Mouse (Mus musculus): Measurements from ENCODE around the gene Zfp367.

Zfp367 gene

DNA sequence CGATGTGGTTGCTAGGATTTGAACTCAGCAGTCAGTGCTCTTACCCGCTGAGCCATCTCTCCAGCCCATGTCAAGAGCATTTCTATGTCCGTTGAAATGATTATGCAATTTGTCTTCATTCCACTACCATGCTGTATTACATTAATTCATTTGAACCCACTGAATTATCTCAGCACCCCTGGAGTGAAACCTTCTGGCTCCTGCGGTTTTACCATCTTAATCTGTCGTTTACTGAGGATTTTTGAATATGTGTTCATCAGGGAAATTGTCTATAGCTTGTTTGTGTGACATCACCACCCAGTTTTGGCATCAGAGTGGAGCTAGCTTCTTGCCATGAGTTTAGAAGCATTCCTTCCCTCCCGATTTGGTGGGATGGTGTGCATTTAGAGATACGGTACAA is 62.0 kb downstream of the Zfp367 start:
- no peak for DNase-seq (ENCODE audit: low spot score in 2 of 2)

DNA sequence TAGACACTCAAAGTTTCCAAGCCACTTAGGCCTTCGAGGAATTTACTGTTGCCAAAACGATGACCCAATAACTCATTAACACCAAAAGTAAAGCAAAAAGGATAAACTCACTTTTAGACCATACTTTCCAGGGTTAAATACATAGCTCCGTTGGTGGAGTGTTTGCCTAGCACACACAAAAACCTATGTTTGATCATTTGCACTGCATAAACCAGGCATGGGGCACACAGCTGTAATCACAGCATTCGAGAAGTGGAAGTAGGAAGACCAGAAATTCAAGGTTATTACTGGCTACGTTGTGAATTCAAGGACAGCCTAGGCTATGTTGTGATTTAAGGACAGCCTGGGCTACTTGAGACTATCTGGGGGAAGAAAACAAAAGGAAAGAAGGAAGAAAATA is 62.7 kb downstream of the Zfp367 start:
- no peak for DNase-seq (ENCODE audit: low spot score in 2 of 2)

DNA sequence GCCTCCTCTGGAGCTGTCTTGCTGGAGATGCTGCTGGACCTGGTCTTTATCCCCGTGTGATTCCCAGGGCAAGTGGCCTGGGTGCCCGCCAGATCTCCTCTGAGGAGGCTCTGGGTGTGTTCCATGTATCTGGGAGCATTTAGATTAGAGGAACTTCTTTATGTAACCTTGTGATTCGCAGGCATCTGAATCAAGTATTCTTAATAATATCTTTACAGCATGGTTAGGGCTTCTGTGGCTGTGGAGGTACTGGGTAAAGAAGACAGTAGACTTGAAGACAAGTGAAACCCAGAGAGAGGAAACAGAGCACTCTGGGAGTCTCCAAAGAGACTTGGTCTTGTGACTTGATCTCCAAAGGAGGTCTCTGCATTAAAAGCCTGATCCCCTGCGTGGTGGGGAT is 63.9 kb downstream of the Zfp367 start, which contains the start of gene Hsd17b3:
Gene Hsd17b3, minus strand, starts transcription at position 101 of the 400 bp plus-strand sequence.
- no peak for DNase-seq (ENCODE audit: low spot score in 2 of 2)

DNA sequence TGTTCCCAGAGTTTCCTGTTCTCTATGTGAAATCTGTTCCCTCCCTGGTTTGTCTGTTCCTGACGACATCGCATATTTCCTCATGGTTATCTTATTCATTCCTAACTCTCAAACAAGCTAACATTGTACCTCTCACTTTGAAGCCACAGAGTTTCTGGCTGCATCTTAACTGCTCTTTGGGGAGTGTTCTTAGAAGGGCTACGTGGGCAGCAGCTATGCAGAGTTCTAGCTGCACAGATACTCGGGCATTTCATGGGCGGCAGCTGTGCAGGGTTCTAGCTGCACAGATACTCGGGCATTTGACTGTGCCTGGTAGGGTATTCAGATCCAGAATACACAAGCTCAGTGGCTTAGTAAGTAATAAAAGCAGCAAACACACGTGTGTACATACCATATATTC is 64.9 kb downstream of the Zfp367 start:
- no peak for DNase-seq (ENCODE audit: low spot score in 2 of 2)

DNA sequence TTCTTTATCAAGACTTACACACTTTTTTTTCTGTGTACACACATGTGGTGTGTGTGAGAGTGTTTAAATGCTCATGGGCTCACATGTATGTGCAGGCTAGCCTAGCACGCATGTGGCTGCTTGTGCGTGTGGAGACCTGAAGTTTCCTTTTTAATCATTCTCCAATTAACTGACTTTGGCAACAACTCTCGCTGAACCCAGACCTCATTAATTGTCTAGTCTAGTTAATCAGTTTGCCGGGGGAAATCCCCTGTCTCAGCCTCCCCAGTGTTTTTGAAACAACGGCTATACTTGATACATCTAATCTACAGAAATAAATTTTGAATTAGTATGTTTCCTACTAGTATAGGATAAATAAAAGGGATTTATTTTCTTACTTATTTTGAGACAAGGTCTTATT is 67.0 kb downstream of the Zfp367 start:
- DNase-seq (ENCODE audit: low spot score in 2 of 2) = no peak

DNA sequence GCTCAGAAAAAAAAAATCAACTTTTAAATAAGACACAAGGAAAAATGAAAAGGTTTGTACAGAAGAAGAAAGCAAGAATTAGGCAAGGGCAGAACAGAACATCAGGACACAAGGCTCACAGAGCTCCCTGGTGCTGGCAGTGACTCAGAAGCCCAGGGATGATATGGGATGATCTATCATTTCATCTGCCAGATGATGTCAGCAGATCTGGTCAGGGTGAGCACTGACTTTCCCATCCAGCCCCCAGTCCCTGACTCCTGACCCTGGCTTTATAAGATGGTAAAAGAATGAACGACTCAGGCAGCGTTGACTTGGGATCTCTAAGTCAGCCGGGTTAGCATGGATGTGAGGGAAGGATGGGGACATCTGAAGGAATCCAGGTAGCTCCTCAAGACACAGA is 69.7 kb downstream of the Zfp367 start:
- DNase-seq (ENCODE audit: low spot score in 2 of 2) = no peak
